Mouse (Mus musculus): ENCODE measurements around the gene Rassf8. TPM values are rescaled to one million over a fixed set of nuclear protein-coding genes. Genes with fewer than 3 reads are reported as not detected.

The Rassf8 gene
- polyA plus RNA-seq, 1 experiment from 2014 or later = 2.9 TPM

Other genes with a start within 250 kb of the Rassf8 start
- 0.45 and 0.47 TPM in 2 replicates for gene Lmntd1, start 132.4 kb upstream of the Rassf8 start, polyA plus RNA-seq (2015; fragmentation: Nextera tagmentation; extraction: Ambion mirVana)
- not detected in 2 replicates for gene Tuba3b, start 131.0 kb upstream of the Rassf8 start, polyA plus RNA-seq (2015; fragmentation: Nextera tagmentation; extraction: Ambion mirVana)
- gene Bhlhe41, start 118.8 kb downstream of the Rassf8 start, polyA plus RNA-seq (2015; fragmentation: Nextera tagmentation; extraction: Ambion mirVana) = 1.3 and 1.9 TPM in 2 replicates
- gene Sspn, start 184.9 kb downstream of the Rassf8 start, polyA plus RNA-seq (2015; fragmentation: Nextera tagmentation; extraction: Ambion mirVana) = 1.2 and 2.0 TPM in 2 replicates

Data from forebrain, embryonic 13.5 days (tissue).